Mouse (Mus musculus) frontal cortex, adult (tissue): ENCODE data around the gene Atp8a2.
"Not testable (repeated sequence)": the region's sequence is repeated elsewhere in the genome, so short reads cannot be mapped to it uniquely, and the experiment has no call there.

ENCODE experiments used
- ATAC-seq: cut with Nextera tagmentation; 2 replicates; pipeline ENCODE4 v1.9.2; 2017; ENCODE audit warnings: mild to moderate bottlenecking, moderate library complexity, mixed read lengths; ENCODE audit not compliant: low TSS enrichment

Gene Atp8a2

GRCm38 (mm10) chr14:59646826-59647697 is 549.9 kb downstream of the Atp8a2 start:
- ATAC-seq, result no peak

- ATAC-seq, result no peak
Measured at GRCm38 (mm10) chr14:59644896-59645295, 552.1 kb downstream of the Atp8a2 start.

- ATAC-seq, result no peak
Measured at GRCm38 (mm10) chr14:59644166-59644565, 552.8 kb downstream of the Atp8a2 start.

GRCm38 (mm10) chr14:59643582-59643981 is 553.4 kb downstream of the Atp8a2 start:
- ATAC-seq, result no peak

GRCm38 (mm10) chr14:59641856-59642255 is 555.1 kb downstream of the Atp8a2 start:
- peak; percentile 47; the same call in 1 of the 2 replicates for ATAC-seq

- ATAC-seq, result no peak
Measured at GRCm38 (mm10) chr14:59638906-59639703, 557.9 kb downstream of the Atp8a2 start.

GRCm38 (mm10) chr14:59633988-59634387 is 563.0 kb downstream of the Atp8a2 start:
- no peak for ATAC-seq

GRCm38 (mm10) chr14:59633295-59633898 is 563.6 kb downstream of the Atp8a2 start:
- no peak for ATAC-seq

GRCm38 (mm10) chr14:59632067-59632466 is 564.9 kb downstream of the Atp8a2 start:
- ATAC-seq, result no peak

- ATAC-seq, result no peak
Measured at GRCm38 (mm10) chr14:59630096-59630495, 566.9 kb downstream of the Atp8a2 start.

GRCm38 (mm10) chr14:59629308-59629707 is 567.7 kb downstream of the Atp8a2 start:
- no peak for ATAC-seq

GRCm38 (mm10) chr14:59627823-59628222 is 569.2 kb downstream of the Atp8a2 start:
- 0 out of 2 replicates have a peak, but pooled peaks have one; percentile 46 for ATAC-seq

- no peak for ATAC-seq
Measured at GRCm38 (mm10) chr14:59627142-59627680, 569.8 kb downstream of the Atp8a2 start.

GRCm38 (mm10) chr14:59626711-59627110 is 570.3 kb downstream of the Atp8a2 start:
- no peak for ATAC-seq

- peak; percentile 17; the same call in 1 of the 2 replicates for ATAC-seq
Measured at GRCm38 (mm10) chr14:59625806-59626364, 571.1 kb downstream of the Atp8a2 start.

- peak; percentile 77 for ATAC-seq
Measured at GRCm38 (mm10) chr14:59625158-59625805, 571.7 kb downstream of the Atp8a2 start, which contains the start of gene Shisa2. Gene Shisa2 (plus strand): TSS chr14:59625308.

- ATAC-seq, result no peak
Measured at GRCm38 (mm10) chr14:59624326-59624885, 572.6 kb downstream of the Atp8a2 start.

GRCm38 (mm10) chr14:59616802-59617201 is 580.2 kb downstream of the Atp8a2 start:
- no peak for ATAC-seq

- ATAC-seq, result not testable (repeated sequence)
Measured at GRCm38 (mm10) chr14:59614149-59614548, 582.8 kb downstream of the Atp8a2 start.

GRCm38 (mm10) chr14:59612920-59613625 is 583.9 kb downstream of the Atp8a2 start:
- no peak for ATAC-seq
